In genomic region chr4:55526247-55527115, GRCm38 (mm10) we compare ENCODE assay signal across 10 mouse cellular contexts. TPM values are rescaled to one million over a fixed set of nuclear protein-coding genes. Genes with fewer than 3 reads are reported as not detected.
DNase-seq lines count a peak whose midpoint lies in the region; ATAC-seq lines count a peak whose summit lies in the region.
"Had no signal": no experiment of that assay in that cellular context is flagged by ENCODE, and none has a peak within 500 bp of the region (broad histone marks: within the 10 kb centered on the region; RNA-seq: fewer than 3 reads in every experiment).

No protein-coding gene starts in this region.

- no peaks in the 10 kb centered on the region for H3K36me3 ChIP-seq in hindbrain, embryonic 14.5 days (replicated peaks; ENCODE audit: control insufficient read depth, insufficient read depth)
- H3K36me3 ChIP-seq in hindbrain, embryonic 16.5 days (ENCODE audit: control insufficient read depth, insufficient read depth, low read length): no peaks in the 10 kb centered on the region
- H3K36me3 ChIP-seq in midbrain, embryonic 11.5 days (ENCODE audit: control insufficient read depth, insufficient read depth, low read length): no peaks in the 10 kb centered on the region
- H3K36me3 ChIP-seq in midbrain, embryonic 10.5 days: no peaks in the 10 kb centered on the region
- no peaks in the 10 kb centered on the region for H3K36me3 ChIP-seq in splenic B cell, adult 2 months (ENCODE audit: control insufficient read depth, insufficient read depth, low read length, poor library complexity, severe bottlenecking)

- no peak overlapping the region for H3K27ac ChIP-seq in hindbrain, embryonic 14.5 days
- no peak overlapping the region for H3K27ac ChIP-seq in hindbrain, embryonic 16.5 days (ENCODE audit: low read depth, low read length)
- no peak overlapping the region for H3K27ac ChIP-seq in midbrain, embryonic 11.5 days (ENCODE audit: low read depth, low read length)
- H3K27ac ChIP-seq in midbrain, embryonic 10.5 days (replicated peaks): no peak overlapping the region
- H3K27ac ChIP-seq: limb, embryonic 15.5 days had no signal

- H3K27me3 ChIP-seq in hindbrain, embryonic 14.5 days (ENCODE audit: control insufficient read depth, insufficient read depth, low read length): peaks cover 16% of the 10 kb centered on the region
- peaks cover 3% of the 10 kb centered on the region; the same call in 1 of the 2 replicates for H3K27me3 ChIP-seq in hindbrain, embryonic 16.5 days (replicated peaks; ENCODE audit: control insufficient read depth, insufficient read depth, low read length)
- H3K27me3 ChIP-seq in midbrain, embryonic 11.5 days (ENCODE audit: control insufficient read depth, insufficient read depth, low read length): peaks cover 20% of the 10 kb centered on the region
- H3K27me3 ChIP-seq in midbrain, embryonic 10.5 days (ENCODE audit: low read depth, poor library complexity, severe bottlenecking): peaks cover 36% of the 10 kb centered on the region
- no peaks in the 10 kb centered on the region; the same call in 1 of the 2 replicates for H3K27me3 ChIP-seq in splenic B cell, adult 2 months (ENCODE audit: control insufficient read depth, insufficient read depth, low read length, poor library complexity, severe bottlenecking)
- H3K27me3 ChIP-seq: limb, embryonic 15.5 days had no signal

- H3K9ac ChIP-seq in hindbrain, embryonic 14.5 days: no peak overlapping the region
- H3K9ac ChIP-seq in hindbrain, embryonic 16.5 days (ENCODE audit: low read depth, low read length): no peak overlapping the region
- no peak overlapping the region for H3K9ac ChIP-seq in midbrain, embryonic 11.5 days (ENCODE audit: low read length)
- H3K9ac ChIP-seq: limb, embryonic 15.5 days had no signal

- DNase-seq in CD4-positive, CD25-positive, alpha-beta regulatory T cell, adult 2 months (ENCODE audit: low read depth, low spot score): peak; percentile 14
- peak; percentile 61 for DNase-seq in hindbrain, embryonic 14.5 days (ENCODE audit: low spot score)
- DNase-seq in midbrain, embryonic 11.5 days (ENCODE audit: low spot score, missing footprints): peak; percentile 71
- DNase-seq in midbrain, embryonic 10.5 days (ENCODE audit: low spot score): no peak
- DNase-seq in splenic B cell, adult 2 months (ENCODE audit: low read depth, low spot score): peak; percentile 40
- no peak for DNase-seq in adrenal gland, postnatal 10 days

- H3K9me3 ChIP-seq in hindbrain, embryonic 14.5 days (ENCODE audit: control insufficient read depth, low read length): no peaks in the 10 kb centered on the region
- no peaks in the 10 kb centered on the region for H3K9me3 ChIP-seq in hindbrain, embryonic 16.5 days (ENCODE audit: control insufficient read depth, low read length)
- no peaks in the 10 kb centered on the region for H3K9me3 ChIP-seq in midbrain, embryonic 11.5 days (ENCODE audit: control insufficient read depth, low read length)
- H3K9me3 ChIP-seq in midbrain, embryonic 10.5 days (replicated peaks): no peaks in the 10 kb centered on the region
- H3K9me3 ChIP-seq: limb, embryonic 15.5 days had no signal

- ATAC-seq in CD4-positive, CD25-positive, alpha-beta regulatory T cell, adult 4 months: no peak
- ATAC-seq in hindbrain, embryonic 14.5 days (ENCODE audit: low FRiP score): no peak
- no peak; the same call in 1 of the 2 replicates for ATAC-seq in hindbrain, embryonic 16.5 days
- no peak for ATAC-seq in midbrain, embryonic 11.5 days (ENCODE audit: low FRiP score)
- ATAC-seq: inflammation-experienced regulatory T-cells, adult 6 months had no signal

- H3K4me2 ChIP-seq in hindbrain, embryonic 14.5 days (replicated peaks): no peak overlapping the region
- no peak overlapping the region for H3K4me2 ChIP-seq in hindbrain, embryonic 16.5 days (ENCODE audit: low read length)
- H3K4me2 ChIP-seq in midbrain, embryonic 11.5 days: no peak overlapping the region

- 80% methylated on average over 5 of the region's 5 CpGs for WGBS in hindbrain, embryonic 14.5 days
- 78% methylated on average over 5 of the region's 5 CpGs for WGBS in hindbrain, embryonic 16.5 days
- 81% methylated on average over 5 of the region's 5 CpGs for WGBS in midbrain, embryonic 11.5 days
- WGBS in midbrain, embryonic 10.5 days: 85% methylated on average over 5 of the region's 5 CpGs

- no peak overlapping the region for H3K4me3 ChIP-seq in hindbrain, embryonic 14.5 days (replicated peaks; ENCODE audit: low read length)
- no peak overlapping the region for H3K4me3 ChIP-seq in hindbrain, embryonic 16.5 days (ENCODE audit: low read length)
- no peak overlapping the region for H3K4me3 ChIP-seq in midbrain, embryonic 11.5 days (ENCODE audit: low read depth, low read length)
- no peak overlapping the region for H3K4me3 ChIP-seq in midbrain, embryonic 10.5 days
- H3K4me3 ChIP-seq: limb, embryonic 15.5 days had no signal

- H3K4me1 ChIP-seq in hindbrain, embryonic 14.5 days (replicated peaks; ENCODE audit: control insufficient read depth, insufficient read depth, low read length): peaks cover 14% of the 10 kb centered on the region
- peaks cover 9% of the 10 kb centered on the region for H3K4me1 ChIP-seq in hindbrain, embryonic 16.5 days (ENCODE audit: control insufficient read depth, insufficient read depth, low read depth, low read length)
- peaks cover 11% of the 10 kb centered on the region for H3K4me1 ChIP-seq in midbrain, embryonic 11.5 days (ENCODE audit: control insufficient read depth, insufficient read depth, low read length)
- peaks cover 25% of the 10 kb centered on the region for H3K4me1 ChIP-seq in midbrain, embryonic 10.5 days

RNA-seq across cellular contexts. Expression of gene Klf4, which starts 5.8 kb away (rescaled TPM):
- under 1 TPM; 0.69 to 0.90 TPM for polyA plus RNA-seq in CD4-positive, CD25-positive, alpha-beta regulatory T cell, adult 4 months (2017; shearing (Covaris generic))
- polyA plus RNA-seq in hindbrain, embryonic 14.5 days (2014; fragmentation: Nextera tagmentation; extraction: Ambion mirVana): 2.5 and 3.7 TPM in 2 replicates
- polyA plus RNA-seq in hindbrain, embryonic 16.5 days (2015; fragmentation: Nextera tagmentation; extraction: Ambion mirVana): 2.7 and 3.4 TPM in 2 replicates
- 1.7 and 1.9 TPM in 2 replicates for polyA plus RNA-seq in midbrain, embryonic 11.5 days (2014; fragmentation: Nextera tagmentation; extraction: Ambion mirVana)
- polyA plus RNA-seq in midbrain, embryonic 10.5 days (2016; fragmentation: Nextera tagmentation; extraction: Ambion mirVana): 1.00 and 1.2 TPM in 2 replicates
- 10 to 100 TPM; 15.3 to 46.4 TPM for total RNA-seq in adrenal gland, postnatal 10 days (2021)

Comparison
In these comparisons a context has a peak if more than half of its experiments do, and no peak if none do; other contexts are left out.
1. DNase-seq: peak in CD4-positive, CD25-positive, alpha-beta regulatory T cell, adult 2 months (single experiment), hindbrain, embryonic 14.5 days (single experiment), midbrain, embryonic 11.5 days (single experiment) and splenic B cell, adult 2 months (single experiment); none in midbrain, embryonic 10.5 days (single experiment) and adrenal gland, postnatal 10 days (single experiment).